Mouse (Mus musculus) retina, postnatal 7 days (tissue): ENCODE data around the gene Olfr1265.

Experiments
- DNase-seq: peaks from one replicate; pipeline ENCODE4 v3.0.0-alpha.2; 2012; ENCODE audit warnings: low read depth, low spot score

Gene Olfr1265

GRCm38 (mm10) chr2:90035037-90035436 lies at the start of gene Olfr1265:
TSS of gene Olfr1265 (plus strand) at chr2:90035337.
- DNase-seq = no peak

GRCm38 (mm10) chr2:89990921-89991320 lies 44.2 kb upstream of the Olfr1265 start, which contains the start of gene Olfr1261:
TSS of gene Olfr1261 (plus strand) at chr2:89991221.
- no peak for DNase-seq

GRCm38 (mm10) chr2:89999845-90000244 lies 35.3 kb upstream of the Olfr1265 start, which contains the start of gene Olfr1262:
TSS of gene Olfr1262 (plus strand) at chr2:90000145.
- no peak for DNase-seq

GRCm38 (mm10) chr2:90011831-90012230 lies 23.3 kb upstream of the Olfr1265 start, which contains the start of gene Olfr1263:
TSS of gene Olfr1263 (plus strand) at chr2:90012131.
- no peak for DNase-seq

GRCm38 (mm10) chr2:90025477-90025876 lies 9.7 kb upstream of the Olfr1265 start, which contains the start of gene Olfr1264:
TSS of gene Olfr1264 (minus strand) at chr2:90025577.
- no peak for DNase-seq

GRCm38 (mm10) chr2:90063494-90063893 lies 28.4 kb downstream of the Olfr1265 start, which contains the start of gene Olfr140:
TSS of gene Olfr140 (minus strand) at chr2:90063594.
- no peak for DNase-seq

- DNase-seq = no peak
These were observed 34.9 kb downstream of the Olfr1265 start for GRCm38 (mm10) chr2:90070065-90070464.
